Mouse (Mus musculus): Measurements from ENCODE around the gene Fam180a. TPM values are rescaled to one million over a fixed set of nuclear protein-coding genes. Genes with fewer than 3 reads are reported as not detected.

Fam180a gene
- polyA plus RNA-seq, 1 experiment from 2014 or later, result 0.37 TPM

GRCm38 (mm10) chr6:35352867-35353266 is 26.9 kb upstream of the Fam180a start:
- no peak overlapping the region for H3K9ac ChIP-seq (ENCODE audit: low read depth, low read length)
- H3K27me3 ChIP-seq (ENCODE audit: control insufficient read depth, insufficient read depth, low read depth, low read length), result no peaks in the 10 kb centered on the region
- no peaks in the 10 kb centered on the region for H3K36me3 ChIP-seq (ENCODE audit: control insufficient read depth, insufficient read depth)
- H3K9me3 ChIP-seq (replicated peaks; ENCODE audit: control insufficient read depth, low read length), result no peaks in the 10 kb centered on the region
- ATAC-seq (ENCODE audit: low read depth), result no peak
- peaks cover 4% of the 10 kb centered on the region; the same call in 1 of the 2 replicates for H3K4me1 ChIP-seq (ENCODE audit: control insufficient read depth, low read depth, low read length)
- WGBS (ENCODE audit: insufficient replicate concordance), result 37% methylated on average over 8 of the region's 8 CpGs
- no peak overlapping the region for H3K4me3 ChIP-seq (ENCODE audit: low read depth, low read length)
- no peak overlapping the region for H3K4me2 ChIP-seq (ENCODE audit: low read depth, low read length)
- H3K27ac ChIP-seq (ENCODE audit: low read length), result no peak overlapping the region

GRCm38 (mm10) chr6:35351826-35352225 is 25.9 kb upstream of the Fam180a start:
- H3K4me2 ChIP-seq (ENCODE audit: low read depth, low read length), result no peak overlapping the region
- ATAC-seq (ENCODE audit: low read depth), result no peak
- no peak overlapping the region for H3K4me3 ChIP-seq (ENCODE audit: low read depth, low read length)
- H3K4me1 ChIP-seq (ENCODE audit: control insufficient read depth, low read depth, low read length), result peaks cover 4% of the 10 kb centered on the region; the same call in 1 of the 2 replicates
- no peaks in the 10 kb centered on the region for H3K36me3 ChIP-seq (ENCODE audit: control insufficient read depth, insufficient read depth)
- no peaks in the 10 kb centered on the region for H3K27me3 ChIP-seq (ENCODE audit: control insufficient read depth, insufficient read depth, low read depth, low read length)
- H3K9ac ChIP-seq (ENCODE audit: low read depth, low read length), result no peak overlapping the region
- H3K9me3 ChIP-seq (replicated peaks; ENCODE audit: control insufficient read depth, low read length), result no peaks in the 10 kb centered on the region
- H3K27ac ChIP-seq (ENCODE audit: low read length), result no peak overlapping the region
- 75% methylated on average over 3 of the region's 3 CpGs for WGBS (ENCODE audit: insufficient replicate concordance)

- peaks cover 4% of the 10 kb centered on the region; the same call in 1 of the 2 replicates for H3K4me1 ChIP-seq (ENCODE audit: control insufficient read depth, low read depth, low read length)
- 52% methylated on average over 7 of the region's 7 CpGs for WGBS (ENCODE audit: insufficient replicate concordance)
- H3K27ac ChIP-seq (ENCODE audit: low read length), result no peak overlapping the region
- H3K4me2 ChIP-seq (ENCODE audit: low read depth, low read length), result no peak overlapping the region
- no peaks in the 10 kb centered on the region for H3K27me3 ChIP-seq (ENCODE audit: control insufficient read depth, insufficient read depth, low read depth, low read length)
- H3K9ac ChIP-seq (ENCODE audit: low read depth, low read length), result no peak overlapping the region
- no peaks in the 10 kb centered on the region for H3K9me3 ChIP-seq (replicated peaks; ENCODE audit: control insufficient read depth, low read length)
- no peak overlapping the region for H3K4me3 ChIP-seq (ENCODE audit: low read depth, low read length)
- ATAC-seq (ENCODE audit: low read depth), result no peak
- H3K36me3 ChIP-seq (ENCODE audit: control insufficient read depth, insufficient read depth), result no peaks in the 10 kb centered on the region
Observed at GRCm38 (mm10) chr6:35349784-35350183, 23.8 kb upstream of the Fam180a start.

- H3K9ac ChIP-seq (ENCODE audit: low read depth, low read length), result no peak overlapping the region
- peaks cover 6% of the 10 kb centered on the region for H3K4me1 ChIP-seq (ENCODE audit: control insufficient read depth, low read depth, low read length)
- H3K27ac ChIP-seq (ENCODE audit: low read length), result no peak overlapping the region
- H3K9me3 ChIP-seq (replicated peaks; ENCODE audit: control insufficient read depth, low read length), result no peaks in the 10 kb centered on the region
- no peak overlapping the region for H3K4me2 ChIP-seq (ENCODE audit: low read depth, low read length)
- ATAC-seq (ENCODE audit: low read depth), result no peak
- no peaks in the 10 kb centered on the region for H3K27me3 ChIP-seq (ENCODE audit: control insufficient read depth, insufficient read depth, low read depth, low read length)
- no peak overlapping the region for H3K4me3 ChIP-seq (ENCODE audit: low read depth, low read length)
- 30% methylated on average over 3 of the region's 3 CpGs for whole genome bisulfite sequencing (ENCODE audit: insufficient replicate concordance)
- H3K36me3 ChIP-seq (ENCODE audit: control insufficient read depth, insufficient read depth), result no peaks in the 10 kb centered on the region
Observed at GRCm38 (mm10) chr6:35338640-35339039, 12.7 kb upstream of the Fam180a start.

- peaks cover 6% of the 10 kb centered on the region for H3K4me1 ChIP-seq (ENCODE audit: control insufficient read depth, low read depth, low read length)
Observed at GRCm38 (mm10) chr6:35337836-35338235, 11.9 kb upstream of the Fam180a start.

GRCm38 (mm10) chr6:35335452-35335851 is 9.5 kb upstream of the Fam180a start:
- Histone ChIP-seq H3K27me3 (ENCODE audit: control insufficient read depth, insufficient read depth, low read depth, low read length) (no peaks in the 10 kb centered on the region), H3K4me1 (ENCODE audit: control insufficient read depth, low read depth, low read length) (peaks cover 6% of the 10 kb centered on the region), H3K4me3 (ENCODE audit: low read depth, low read length) (no peak overlapping the region), H3K27ac (ENCODE audit: low read length) (no peak overlapping the region), H3K9ac (ENCODE audit: low read depth, low read length) (no peak overlapping the region), H3K4me2 (ENCODE audit: low read depth, low read length) (no peak overlapping the region), H3K9me3 (replicated peaks; ENCODE audit: control insufficient read depth, low read length) (no peaks in the 10 kb centered on the region), H3K36me3 (ENCODE audit: control insufficient read depth, insufficient read depth) (no peaks in the 10 kb centered on the region)
- 38% methylated on average over 5 of the region's 5 CpGs for WGBS (ENCODE audit: insufficient replicate concordance)
- ATAC-seq (ENCODE audit: low read depth), result peak; percentile 54

More at GRCm38 (mm10) chr6:35337836-35338235, 11.9 kb upstream of the Fam180a start:
- ATAC-seq (ENCODE audit: low read depth), result no peak
- H3K4me2 ChIP-seq (ENCODE audit: low read depth, low read length), result no peak overlapping the region
- H3K27me3 ChIP-seq (ENCODE audit: control insufficient read depth, insufficient read depth, low read depth, low read length), result no peaks in the 10 kb centered on the region
- H3K9me3 ChIP-seq (replicated peaks; ENCODE audit: control insufficient read depth, low read length), result no peaks in the 10 kb centered on the region
- no peaks in the 10 kb centered on the region for H3K36me3 ChIP-seq (ENCODE audit: control insufficient read depth, insufficient read depth)
- no peak overlapping the region for H3K4me3 ChIP-seq (ENCODE audit: low read depth, low read length)
- no peak overlapping the region for H3K27ac ChIP-seq (ENCODE audit: low read length)
- no peak overlapping the region for H3K9ac ChIP-seq (ENCODE audit: low read depth, low read length)
- WGBS (ENCODE audit: insufficient replicate concordance), result 59% methylated on average over 8 of the region's 8 CpGs

GRCm38 (mm10) chr6:35334278-35334677 is 8.3 kb upstream of the Fam180a start:
- no peak overlapping the region for H3K9ac ChIP-seq (ENCODE audit: low read depth, low read length)
- ATAC-seq (ENCODE audit: low read depth), result no peak
- H3K9me3 ChIP-seq (replicated peaks; ENCODE audit: control insufficient read depth, low read length), result no peaks in the 10 kb centered on the region
- no peaks in the 10 kb centered on the region for H3K27me3 ChIP-seq (ENCODE audit: control insufficient read depth, insufficient read depth, low read depth, low read length)
- 57% methylated on average over 4 of the region's 4 CpGs for WGBS (ENCODE audit: insufficient replicate concordance)
- H3K36me3 ChIP-seq (ENCODE audit: control insufficient read depth, insufficient read depth), result no peaks in the 10 kb centered on the region
- H3K4me3 ChIP-seq (ENCODE audit: low read depth, low read length), result no peak overlapping the region
- H3K4me2 ChIP-seq (ENCODE audit: low read depth, low read length), result no peak overlapping the region
- H3K27ac ChIP-seq (ENCODE audit: low read length), result no peak overlapping the region
- peaks cover 6% of the 10 kb centered on the region for H3K4me1 ChIP-seq (ENCODE audit: control insufficient read depth, low read depth, low read length)

- Histone ChIP-seq H3K27ac (ENCODE audit: low read length) (no peak overlapping the region), H3K4me3 (ENCODE audit: low read depth, low read length) (no peak overlapping the region), H3K27me3 (ENCODE audit: control insufficient read depth, insufficient read depth, low read depth, low read length) (no peaks in the 10 kb centered on the region), H3K9me3 (replicated peaks; ENCODE audit: control insufficient read depth, low read length) (no peaks in the 10 kb centered on the region), H3K4me2 (ENCODE audit: low read depth, low read length) (no peak overlapping the region), H3K9ac (ENCODE audit: low read depth, low read length) (no peak overlapping the region), H3K36me3 (ENCODE audit: control insufficient read depth, insufficient read depth) (no peaks in the 10 kb centered on the region), H3K4me1 (ENCODE audit: control insufficient read depth, low read depth, low read length) (peaks cover 6% of the 10 kb centered on the region)
- WGBS (ENCODE audit: insufficient replicate concordance), result 22% methylated on average over 3 of the region's 3 CpGs
- no peak for ATAC-seq (ENCODE audit: low read depth)
Observed at GRCm38 (mm10) chr6:35333632-35334031, 7.7 kb upstream of the Fam180a start.

GRCm38 (mm10) chr6:35330834-35331233 is 4.9 kb upstream of the Fam180a start:
- 40% methylated on average over 6 of the region's 6 CpGs for WGBS (ENCODE audit: insufficient replicate concordance)
- Histone ChIP-seq H3K9ac (ENCODE audit: low read depth, low read length) (no peak overlapping the region), H3K4me2 (ENCODE audit: low read depth, low read length) (no peak overlapping the region), H3K27me3 (ENCODE audit: control insufficient read depth, insufficient read depth, low read depth, low read length) (no peaks in the 10 kb centered on the region), H3K9me3 (replicated peaks; ENCODE audit: control insufficient read depth, low read length) (no peaks in the 10 kb centered on the region), H3K36me3 (ENCODE audit: control insufficient read depth, insufficient read depth) (no peaks in the 10 kb centered on the region), H3K4me3 (ENCODE audit: low read depth, low read length) (no peak overlapping the region), H3K4me1 (ENCODE audit: control insufficient read depth, low read depth, low read length) (peaks cover 5% of the 10 kb centered on the region), H3K27ac (ENCODE audit: low read length) (no peak overlapping the region)
- no peak for ATAC-seq (ENCODE audit: low read depth)

All from liver, embryonic 16.5 days (tissue).